32 mouse cellular contexts compared by ENCODE assay signal in the genomic region with DNA sequence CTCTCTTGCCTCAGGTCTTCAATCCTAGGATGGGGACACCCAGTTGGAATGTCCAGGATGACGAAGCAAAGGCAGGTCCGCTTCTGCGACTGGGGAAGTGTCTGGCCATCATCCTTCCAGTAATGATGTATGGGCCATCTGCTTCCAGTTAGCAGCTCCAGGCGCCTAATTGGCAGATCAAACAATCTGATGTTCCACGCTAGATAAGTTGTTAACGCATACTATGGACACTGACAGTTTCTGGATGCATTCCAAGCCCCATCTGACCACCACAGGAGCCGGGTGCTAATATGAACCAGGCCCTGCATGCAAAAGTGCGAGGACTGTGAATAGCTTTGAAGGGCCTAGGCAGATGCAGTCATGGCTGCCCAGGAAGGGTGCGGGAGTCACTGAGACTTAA. TPM values are rescaled to one million over a fixed set of nuclear protein-coding genes. Genes with fewer than 3 reads are reported as not detected.
DNase-seq lines count a peak whose midpoint lies in the region; ATAC-seq lines count a peak whose summit lies in the region.
"Had no signal": no experiment of that assay in that cellular context is flagged by ENCODE, and none has a peak within 500 bp of the region (broad histone marks: within the 10 kb centered on the region; RNA-seq: fewer than 3 reads in every experiment).

No protein-coding gene starts in this region.

- no peak overlapping the region for H3K4me2 ChIP-seq in forebrain, embryonic 15.5 days (replicated peaks)
- H3K4me2 ChIP-seq: heart, embryonic 13.5 days; kidney, embryonic 15.5 days; limb, embryonic 15.5 days; liver, embryonic 15.5 days; lung, embryonic 15.5 days; neural tube, embryonic 12.5 days; stomach, embryonic 15.5 days had no signal

- no peak overlapping the region for H3K4me3 ChIP-seq in forebrain, embryonic 10.5 days
- H3K4me3 ChIP-seq in forebrain, embryonic 15.5 days = no peak overlapping the region
- H3K4me3 ChIP-seq in embryonic facial prominence, embryonic 10.5 days = no peak overlapping the region
- H3K4me3 ChIP-seq: heart, embryonic 13.5 days; kidney, embryonic 15.5 days; left cerebral cortex, adult 2 months; limb, embryonic 15.5 days; liver, embryonic 15.5 days; lung, embryonic 15.5 days; megakaryocyte, embryonic 14.5 days; neural tube, embryonic 12.5 days; stomach, embryonic 15.5 days had no signal

- peaks cover 11% of the 10 kb centered on the region; the same call in 1 of the 2 replicates for H3K4me1 ChIP-seq in forebrain, embryonic 10.5 days
- H3K4me1 ChIP-seq in forebrain, embryonic 15.5 days = no peaks in the 10 kb centered on the region
- peaks cover 10% of the 10 kb centered on the region for H3K4me1 ChIP-seq in embryonic facial prominence, embryonic 10.5 days
- H3K4me1 ChIP-seq: heart, embryonic 13.5 days; kidney, embryonic 15.5 days; limb, embryonic 15.5 days; liver, embryonic 15.5 days; lung, embryonic 15.5 days; megakaryocyte, embryonic 14.5 days; neural tube, embryonic 12.5 days; stomach, embryonic 15.5 days had no signal

- H3K9ac ChIP-seq in forebrain, embryonic 15.5 days (replicated peaks) = no peak overlapping the region
- H3K9ac ChIP-seq: heart, embryonic 13.5 days; kidney, embryonic 15.5 days; limb, embryonic 15.5 days; liver, embryonic 15.5 days; lung, embryonic 15.5 days; neural tube, embryonic 12.5 days; stomach, embryonic 15.5 days had no signal

- 72% methylated on average over 9 of the region's 9 CpGs for WGBS in forebrain, embryonic 10.5 days
- WGBS in forebrain, embryonic 15.5 days = 61% methylated on average over 9 of the region's 9 CpGs
- WGBS in embryonic facial prominence, embryonic 10.5 days = 60% methylated on average over 9 of the region's 9 CpGs

- DNase-seq in forebrain, embryonic 10.5 days (ENCODE audit: extremely low spot score, low spot score) = peak; percentile 23
- DNase-seq in left cerebral cortex, postnatal 4 days = peak; percentile 26
- no peak for DNase-seq in left cerebral cortex, adult 11 months (ENCODE audit: low spot score)
- DNase-seq in MN1 (ENCODE audit: low spot score) = peak; percentile 89
- peak; percentile 28 for DNase-seq in embryonic facial prominence, embryonic 10.5 days (ENCODE audit: low spot score)
- DNase-seq in urinary bladder, postnatal 14 days (ENCODE audit: low spot score) = no peak
- DNase-seq in layer of hippocampus, postnatal 10 days (ENCODE audit: low spot score in 2 of 2) = no peak
- DNase-seq: adrenal gland, postnatal 36 days; cerebellum, adult 11 months; cerebellum, adult 9-11 months; gastrocnemius, postnatal 14 days; heart, adult 18-20 months; heart, postnatal 14 days; kidney, postnatal 36 days; lung, postnatal 36 days; right cerebral cortex, adult 18-20 months; right cerebral cortex, postnatal 4 days; thymus, postnatal 25 days had no signal

- intact Hi-C loops in left cerebral cortex, postnatal 4 days (cut with DNase I) = no loop called here

- H3K36me3 ChIP-seq in forebrain, embryonic 10.5 days (replicated peaks) = no peaks in the 10 kb centered on the region
- no peaks in the 10 kb centered on the region for H3K36me3 ChIP-seq in forebrain, embryonic 15.5 days
- no peaks in the 10 kb centered on the region for H3K36me3 ChIP-seq in embryonic facial prominence, embryonic 10.5 days (replicated peaks)
- H3K36me3 ChIP-seq: heart, embryonic 13.5 days; kidney, embryonic 15.5 days; limb, embryonic 15.5 days; liver, embryonic 15.5 days; lung, embryonic 15.5 days; neural tube, embryonic 12.5 days; stomach, embryonic 15.5 days had no signal

- no peak overlapping the region for H3K27ac ChIP-seq in forebrain, embryonic 10.5 days
- no peak overlapping the region for H3K27ac ChIP-seq in forebrain, embryonic 15.5 days (replicated peaks)
- H3K27ac ChIP-seq in embryonic facial prominence, embryonic 10.5 days (replicated peaks) = no peak overlapping the region
- H3K27ac ChIP-seq: heart, embryonic 13.5 days; kidney, embryonic 15.5 days; left cerebral cortex, adult 2 months; limb, embryonic 15.5 days; liver, embryonic 15.5 days; lung, embryonic 15.5 days; neural tube, embryonic 12.5 days; stomach, embryonic 15.5 days had no signal

- H3K9me3 ChIP-seq in forebrain, embryonic 10.5 days = peaks cover 23% of the 10 kb centered on the region; the same call in 1 of the 2 replicates
- H3K9me3 ChIP-seq in forebrain, embryonic 15.5 days = no peaks in the 10 kb centered on the region
- H3K9me3 ChIP-seq in embryonic facial prominence, embryonic 10.5 days = peaks cover 11% of the 10 kb centered on the region; the same call in 1 of the 2 replicates
- H3K9me3 ChIP-seq: liver, embryonic 15.5 days; lung, embryonic 15.5 days; stomach, embryonic 15.5 days had no signal

- ATAC-seq in forebrain, embryonic 15.5 days (replicated peaks) = no peak
- ATAC-seq: intestine, postnatal 0 days had no signal

- peaks cover 32% of the 10 kb centered on the region for H3K27me3 ChIP-seq in forebrain, embryonic 10.5 days (ENCODE audit: poor library complexity, severe bottlenecking)
- H3K27me3 ChIP-seq in forebrain, embryonic 15.5 days = no peaks in the 10 kb centered on the region
- H3K27me3 ChIP-seq in embryonic facial prominence, embryonic 10.5 days (replicated peaks; ENCODE audit: low read depth, poor library complexity, severe bottlenecking) = peaks cover 15% of the 10 kb centered on the region
- H3K27me3 ChIP-seq: limb, embryonic 15.5 days; liver, embryonic 15.5 days; lung, embryonic 15.5 days; neural tube, embryonic 12.5 days; stomach, embryonic 15.5 days had no signal

RNA-seq across cellular contexts. Expression of gene Tas1r2, which starts 22.4 kb away (rescaled TPM):
- not detected in 2 replicates for polyA plus RNA-seq in forebrain, embryonic 10.5 days (2016; fragmentation: Nextera tagmentation; extraction: Ambion mirVana)
- polyA plus RNA-seq in forebrain, embryonic 15.5 days (2015; fragmentation: Nextera tagmentation; extraction: Ambion mirVana) = not detected in 2 replicates
- total RNA-seq in left cerebral cortex, postnatal 4 days (2021) = not detected
- not detected in 2 replicates for polyA plus RNA-seq in embryonic facial prominence, embryonic 10.5 days (2016; fragmentation: Nextera tagmentation; extraction: Ambion mirVana)
- not detected for total RNA-seq in layer of hippocampus, postnatal 10 days (2021)
- total RNA-seq: adrenal gland, postnatal 36 days; gastrocnemius, postnatal 14 days; heart, adult 18-20 months; heart, postnatal 14 days; left cerebral cortex, adult 2 months; left cerebral cortex, postnatal 36 days had no signal
- polyA plus RNA-seq: cortical plate, adult 2 months; forebrain, embryonic 11.5 days; heart, embryonic 13.5 days; intestine, postnatal 0 days; kidney, embryonic 15.5 days; liver, embryonic 15.5 days; lung, embryonic 15.5 days; neural tube, embryonic 12.5 days; stomach, embryonic 15.5 days had no signal

RNA-seq across cellular contexts. Expression of gene Aldh4a1, which starts 53.0 kb away (rescaled TPM):
- polyA plus RNA-seq in forebrain, embryonic 10.5 days (2016; fragmentation: Nextera tagmentation; extraction: Ambion mirVana) = 22.7 and 22.8 TPM in 2 replicates
- 27.7 and 29.5 TPM in 2 replicates for polyA plus RNA-seq in forebrain, embryonic 15.5 days (2015; fragmentation: Nextera tagmentation; extraction: Ambion mirVana)
- total RNA-seq in left cerebral cortex, postnatal 4 days (2021) = 10 to 100 TPM; 23.6 to 25.0 TPM
- 24.4 and 25.1 TPM in 2 replicates for polyA plus RNA-seq in embryonic facial prominence, embryonic 10.5 days (2016; fragmentation: Nextera tagmentation; extraction: Ambion mirVana)
- total RNA-seq in layer of hippocampus, postnatal 10 days (2021) = 10 to 100 TPM; 20.9 to 21.4 TPM

Comparison
In these comparisons a context has a peak if more than half of its experiments do, and no peak if none do; other contexts are left out.
1. DNase-seq: peak in forebrain, embryonic 10.5 days (single experiment), left cerebral cortex, postnatal 4 days (single experiment), MN1 (single experiment) and embryonic facial prominence, embryonic 10.5 days (single experiment); none in left cerebral cortex, adult 11 months (single experiment), urinary bladder, postnatal 14 days (single experiment) and layer of hippocampus, postnatal 10 days (0 of 2).